Mouse (Mus musculus): ENCODE measurements around the gene A930018P22Rik.
"Not testable (repeated sequence)": the region's sequence is repeated elsewhere in the genome, so short reads cannot be mapped to it uniquely, and the experiment has no call there.

DNA sequence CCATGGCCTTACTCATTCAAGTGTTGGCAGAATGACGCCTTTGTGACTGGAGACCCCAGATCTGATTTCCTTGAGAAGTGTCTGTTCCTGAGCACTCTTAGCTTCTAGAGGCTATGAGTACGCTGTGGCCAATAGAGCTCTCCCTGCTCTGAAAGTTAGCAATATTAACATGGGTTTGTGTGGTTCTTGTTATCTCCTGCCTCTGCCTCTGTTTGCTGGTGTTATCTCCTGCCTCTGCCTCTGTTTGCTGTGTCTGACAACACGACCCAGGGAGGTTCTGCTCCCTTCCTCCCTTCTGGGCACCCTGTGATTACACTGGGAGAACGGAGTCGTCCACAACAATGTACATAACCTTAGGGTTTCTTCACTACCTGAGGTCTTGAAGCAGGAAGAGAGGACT is 44.3 kb upstream of the A930018P22Rik start:
- TF ChIP-seq GATA1 (IDR thresholded peaks at IDR 0.05; ENCODE audit: borderline replicate concordance, low read length); CTCF (IDR thresholded peaks at IDR 0.05; ENCODE audit: low read depth, low read length); GATA2 (IDR thresholded peaks at IDR 0.05; ENCODE audit: borderline replicate concordance, low read depth, low read length); POLR2AphosphoS5 (IDR thresholded peaks at IDR 0.05; ENCODE audit: insufficient replicate concordance, low read depth, low read length): not testable (repeated sequence)
- TF ChIP-seq TAL1 (conservative IDR thresholded peaks at IDR 0.05; ENCODE audit: low read depth, low read length) = peak; percentile 69

Measured in G1E (cell line).